In the genomic region with DNA sequence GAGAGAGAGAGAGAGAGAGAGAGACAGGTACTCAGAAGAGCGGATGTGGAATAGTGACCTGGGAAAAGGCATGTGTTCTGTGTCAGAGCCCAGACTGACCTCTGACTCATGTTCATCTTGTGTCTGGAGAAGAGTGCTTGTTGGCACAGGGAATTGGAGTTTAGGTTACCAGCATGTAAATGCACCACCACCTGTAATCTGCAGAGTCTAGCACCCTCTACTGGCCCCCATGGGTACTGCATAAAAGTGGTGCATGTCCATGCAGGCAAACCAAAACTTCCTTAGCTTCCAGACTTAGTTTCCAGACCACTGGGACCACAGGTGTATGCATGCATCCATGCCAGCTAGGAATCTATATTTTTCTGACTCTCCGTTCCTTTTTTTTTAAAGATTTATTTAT, we compare ENCODE assay signal across 1 mouse cellular context.
TF ChIP-seq lines count a peak whose summit lies in the region.

No protein-coding gene starts in this region.

TF ChIP-seq in CH12.LX, 34 proteins besides CTCF, POLR2A, EP300 and RAD21 (continued from another document):
- TF ChIP-seq ZC3H11A (IDR thresholded peaks at IDR 0.05; ENCODE audit: low read depth, low read length) (peak; percentile 32; the same call in 1 of the 2 replicates), IRF4 (IDR thresholded peaks at IDR 0.05; ENCODE audit: low read depth, low read length) (peak; percentile 29; the same call in 1 of the 2 replicates), UBTF (IDR thresholded peaks at IDR 0.05; ENCODE audit: low read depth, low read length) (no peak), CHD1 (IDR thresholded peaks at IDR 0.05; ENCODE audit: low read depth, low read length) (no peak), HCFC1 (IDR thresholded peaks at IDR 0.05; ENCODE audit: low read depth, low read length) (no peak), NELFE (IDR thresholded peaks at IDR 0.05; ENCODE audit: low read depth, low read length) (peak; percentile 48; the same call in 1 of the 2 replicates), MYC (IDR thresholded peaks at IDR 0.05; ENCODE audit: low read depth, low read length) (0 out of 2 replicates have a peak, but pooled peaks have one; percentile 40), SMC3 (IDR thresholded peaks at IDR 0.05; ENCODE audit: low read depth, low read length) (peak; percentile 77), ZMIZ1 (IDR thresholded peaks at IDR 0.05; ENCODE audit: low read depth, low read length) (no peak), USF2 (conservative IDR thresholded peaks at IDR 0.05; ENCODE audit: low read depth, low read length) (no peak), MEF2A (IDR thresholded peaks at IDR 0.05; ENCODE audit: borderline replicate concordance, low read depth, low read length) (no peak), JUND (conservative IDR thresholded peaks at IDR 0.05; ENCODE audit: low read depth, low read length) (0 out of 2 replicates have a peak, but pooled peaks have one; percentile 32), TCF12 (IDR thresholded peaks at IDR 0.05; ENCODE audit: low read depth, low read length) (0 out of 2 replicates have a peak, but pooled peaks have one; percentile 21)
